Mouse (Mus musculus) T-cell, adult 66 days (primary cell): Measurements from ENCODE around the gene Gins2. TPM values are rescaled to one million over a fixed set of nuclear protein-coding genes. Genes with fewer than 3 reads are reported as not detected.

Experiments used
- total RNA-seq, 2 experiments: library from RNA; stranded (reverse); gene quantifications; 3 replicates in 1 of 2; 4 replicates in 1 of 2; pipeline ENCODE4 v1.2.4; 2023

Gins2 gene
- 1 to 10 TPM; 3.2 to 6.7 TPM for total RNA-seq

GRCm38 (mm10) chr8:120588908-120589771 is at the start of gene Gins2:
Gene Gins2, minus strand, starts transcription at chr8:120589304.

Other genes with a start within 250 kb of the Gins2 start
- gene 1190005I06Rik, start 58.3 kb upstream of the Gins2 start, total RNA-seq: not detected
- gene Gm27021, start 78.8 kb upstream of the Gins2 start, total RNA-seq: not detected
- 100 to 1,000 TPM; 422 to 452 TPM for gene Cox4i1, start 78.9 kb upstream of the Gins2 start, total RNA-seq
- 10 to 100 TPM; 29.5 to 31.3 TPM for gene Emc8, start 79.3 kb upstream of the Gins2 start, total RNA-seq
- 10 to 100 TPM; 12.6 to 27.7 TPM for gene Irf8, start 147.1 kb upstream of the Gins2 start, total RNA-seq